Mouse (Mus musculus): ENCODE data around the gene Rab1a. TPM values are rescaled to one million over a fixed set of nuclear protein-coding genes. Genes with fewer than 3 reads are reported as not detected.

Gene Rab1a
- total and polyA plus RNA-seq, 2 experiments, result 50.4 to 93.4 TPM

GRCm38 (mm10) chr11:20232016-20232755 lies 31.0 kb downstream of the Rab1a start:
- TF ChIP-seq CTCF (IDR thresholded peaks at IDR 0.05; ENCODE audit: low read depth, low read length) (no peak), POLR2A (IDR thresholded peaks at IDR 0.05; ENCODE audit: extremely low read depth, insufficient read depth, low read length) (no peak)
- H3K27me3 ChIP-seq (ENCODE audit: control insufficient read depth, insufficient read depth, low read length), result no peaks in the 10 kb centered on the region
- H3K27ac ChIP-seq (replicated peaks; ENCODE audit: insufficient read depth, low read depth, low read length), result peak overlapping the region; percentile 38
- DNase-seq (ENCODE audit: extremely low read depth, low read depth, low spot score), result no peak
- no peak overlapping the region for H3K9ac ChIP-seq (ENCODE audit: low read depth, low read length)
- peaks cover 68% of the 10 kb centered on the region for H3K36me3 ChIP-seq (ENCODE audit: control insufficient read depth, insufficient read depth, low read length)
- WGBS, result 62% methylated on average over 5 of the region's 5 CpGs
- peaks cover 14% of the 10 kb centered on the region for H3K4me1 ChIP-seq (ENCODE audit: control insufficient read depth, insufficient read depth, low read length)
- H3K4me3 ChIP-seq (ENCODE audit: insufficient read depth, low read depth, low read length), result no peak overlapping the region
- H3K79me2 ChIP-seq (ENCODE audit: control insufficient read depth, insufficient read depth, low read length), result no peaks in the 10 kb centered on the region

GRCm38 (mm10) chr11:20234233-20234632 lies 33.0 kb downstream of the Rab1a start:
- Histone ChIP-seq H3K4me1 (ENCODE audit: control insufficient read depth, insufficient read depth, low read length) (peaks cover 13% of the 10 kb centered on the region), H3K27ac (replicated peaks; ENCODE audit: insufficient read depth, low read depth, low read length) (no peak overlapping the region), H3K36me3 (ENCODE audit: control insufficient read depth, insufficient read depth, low read length) (peaks cover 65% of the 10 kb centered on the region), H3K9ac (ENCODE audit: low read depth, low read length) (no peak overlapping the region), H3K27me3 (ENCODE audit: control insufficient read depth, insufficient read depth, low read length) (no peaks in the 10 kb centered on the region), H3K4me3 (ENCODE audit: insufficient read depth, low read depth, low read length) (no peak overlapping the region), H3K79me2 (ENCODE audit: control insufficient read depth, insufficient read depth, low read length) (no peaks in the 10 kb centered on the region)
- no peak for DNase-seq (ENCODE audit: extremely low read depth, low read depth, low spot score)
- 66% methylated on average over 3 of the region's 3 CpGs for WGBS
- TF ChIP-seq CTCF (IDR thresholded peaks at IDR 0.05; ENCODE audit: low read depth, low read length) (no peak), POLR2A (IDR thresholded peaks at IDR 0.05; ENCODE audit: extremely low read depth, insufficient read depth, low read length) (no peak)

- no peak for DNase-seq (ENCODE audit: extremely low read depth, low read depth, low spot score)
- Histone ChIP-seq H3K27ac (replicated peaks; ENCODE audit: insufficient read depth, low read depth, low read length) (no peak overlapping the region), H3K4me3 (ENCODE audit: insufficient read depth, low read depth, low read length) (no peak overlapping the region), H3K36me3 (ENCODE audit: control insufficient read depth, insufficient read depth, low read length) (peaks cover 53% of the 10 kb centered on the region), H3K4me1 (ENCODE audit: control insufficient read depth, insufficient read depth, low read length) (peaks cover 2% of the 10 kb centered on the region; the same call in 1 of the 2 replicates), H3K27me3 (ENCODE audit: control insufficient read depth, insufficient read depth, low read length) (no peaks in the 10 kb centered on the region), H3K9ac (ENCODE audit: low read depth, low read length) (no peak overlapping the region), H3K79me2 (ENCODE audit: control insufficient read depth, insufficient read depth, low read length) (peaks cover 5% of the 10 kb centered on the region; the same call in 1 of the 2 replicates)
- 59% methylated on average over 7 of the region's 7 CpGs for WGBS
- TF ChIP-seq CTCF (IDR thresholded peaks at IDR 0.05; ENCODE audit: low read depth, low read length) (no peak), POLR2A (IDR thresholded peaks at IDR 0.05; ENCODE audit: extremely low read depth, insufficient read depth, low read length) (no peak)
Measured at GRCm38 (mm10) chr11:20237018-20237417, 35.8 kb downstream of the Rab1a start.

DNA sequence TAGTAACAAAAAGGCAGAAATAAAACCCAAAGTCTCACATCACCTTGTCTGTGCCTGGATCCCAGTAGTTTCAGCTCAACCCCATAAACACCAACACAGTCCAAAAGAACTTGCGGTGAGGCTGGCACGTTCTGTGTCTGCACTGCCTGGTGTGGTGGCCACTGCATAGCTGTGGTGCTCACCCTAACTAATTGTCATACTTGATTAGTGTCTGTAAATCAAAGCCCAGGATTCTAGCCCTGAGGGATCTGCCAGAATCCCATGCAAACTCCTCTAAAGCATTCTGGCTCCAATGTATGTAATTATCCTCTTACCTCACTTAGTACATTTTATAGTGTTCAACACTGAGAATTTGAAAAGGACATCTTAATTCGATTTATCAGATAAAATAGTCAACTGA lies 36.7 kb downstream of the Rab1a start:
- WGBS, result 97% methylated on average over 3 of the region's 3 CpGs
- TF ChIP-seq POLR2A (IDR thresholded peaks at IDR 0.05; ENCODE audit: extremely low read depth, insufficient read depth, low read length), result no peak
- no peak for TF ChIP-seq CTCF (IDR thresholded peaks at IDR 0.05; ENCODE audit: low read depth, low read length)
- H3K79me2 ChIP-seq (ENCODE audit: control insufficient read depth, insufficient read depth, low read length), result peaks cover 5% of the 10 kb centered on the region; the same call in 1 of the 2 replicates
- no peak overlapping the region for H3K27ac ChIP-seq (replicated peaks; ENCODE audit: insufficient read depth, low read depth, low read length)
- no peaks in the 10 kb centered on the region for H3K4me1 ChIP-seq (ENCODE audit: control insufficient read depth, insufficient read depth, low read length)
- no peak for DNase-seq (ENCODE audit: extremely low read depth, low read depth, low spot score)
- no peak overlapping the region for H3K4me3 ChIP-seq (ENCODE audit: insufficient read depth, low read depth, low read length)
- H3K27me3 ChIP-seq (ENCODE audit: control insufficient read depth, insufficient read depth, low read length), result no peaks in the 10 kb centered on the region
- no peak overlapping the region for H3K9ac ChIP-seq (ENCODE audit: low read depth, low read length)
- H3K36me3 ChIP-seq (ENCODE audit: control insufficient read depth, insufficient read depth, low read length), result peaks cover 49% of the 10 kb centered on the region

DNA sequence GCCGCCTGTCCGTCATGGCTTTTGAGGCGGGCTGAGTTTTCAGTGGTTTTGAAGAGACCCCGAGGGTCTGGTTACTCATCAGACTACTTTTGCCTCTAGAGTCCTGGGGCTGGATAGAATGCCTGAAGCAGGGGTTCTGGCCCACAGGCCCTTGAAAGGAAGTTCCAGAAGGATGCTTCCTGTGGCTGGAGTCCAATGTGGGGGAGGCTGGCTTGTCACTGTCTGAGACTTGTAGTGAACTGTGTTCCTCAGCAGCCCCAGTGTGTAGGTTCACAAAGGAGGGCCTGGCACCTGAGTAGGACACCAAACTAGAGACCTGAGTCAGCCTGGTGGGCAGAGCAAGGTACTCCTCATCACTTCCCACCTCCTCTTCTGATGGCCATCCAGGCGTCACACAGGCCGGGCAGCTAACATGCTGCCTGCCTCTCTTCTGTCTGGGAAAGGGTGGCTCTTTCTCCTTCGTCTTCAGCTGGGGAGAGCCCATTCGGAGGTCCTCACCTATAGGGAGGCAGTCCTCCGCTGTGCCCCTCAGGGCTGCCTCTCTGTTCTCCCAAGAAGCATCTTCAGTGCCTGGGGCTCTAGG lies 38.1 kb downstream of the Rab1a start:
- Histone ChIP-seq H3K27me3 (ENCODE audit: control insufficient read depth, insufficient read depth, low read length) (no peaks in the 10 kb centered on the region), H3K4me1 (ENCODE audit: control insufficient read depth, insufficient read depth, low read length) (no peaks in the 10 kb centered on the region), H3K79me2 (ENCODE audit: control insufficient read depth, insufficient read depth, low read length) (peaks cover 5% of the 10 kb centered on the region; the same call in 1 of the 2 replicates), H3K27ac (replicated peaks; ENCODE audit: insufficient read depth, low read depth, low read length) (no peak overlapping the region), H3K4me3 (ENCODE audit: insufficient read depth, low read depth, low read length) (no peak overlapping the region), H3K36me3 (ENCODE audit: control insufficient read depth, insufficient read depth, low read length) (peaks cover 41% of the 10 kb centered on the region), H3K9ac (ENCODE audit: low read depth, low read length) (no peak overlapping the region)
- TF ChIP-seq CTCF (IDR thresholded peaks at IDR 0.05; ENCODE audit: low read depth, low read length) (no peak), POLR2A (IDR thresholded peaks at IDR 0.05; ENCODE audit: extremely low read depth, insufficient read depth, low read length) (no peak)
- DNase-seq (ENCODE audit: extremely low read depth, low read depth, low spot score), result no peak
- WGBS, result 88% methylated on average over 9 of the region's 9 CpGs

DNA sequence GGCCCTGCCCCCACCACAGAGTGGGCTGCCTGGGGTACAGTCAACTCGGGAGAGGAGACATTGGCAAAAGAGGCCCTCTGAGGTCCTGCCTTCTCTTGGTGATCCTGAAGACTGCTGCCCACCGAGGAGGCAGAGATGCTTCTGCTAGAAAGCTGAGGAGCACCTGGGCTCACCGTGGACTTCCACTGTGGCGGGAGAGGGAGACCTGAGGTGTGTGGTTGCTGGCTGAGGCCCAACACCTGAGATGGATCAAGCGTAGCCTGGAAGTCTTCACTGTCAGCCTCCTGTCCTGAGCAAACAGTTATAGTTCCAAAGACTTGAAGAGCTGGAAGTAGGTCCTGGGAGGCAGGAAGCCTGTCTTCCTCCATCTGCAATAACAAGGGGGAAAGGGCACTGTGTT lies 39.1 kb downstream of the Rab1a start:
- H3K36me3 ChIP-seq (ENCODE audit: control insufficient read depth, insufficient read depth, low read length), result peaks cover 31% of the 10 kb centered on the region
- WGBS, result 74% methylated on average over 5 of the region's 5 CpGs
- no peaks in the 10 kb centered on the region for H3K27me3 ChIP-seq (ENCODE audit: control insufficient read depth, insufficient read depth, low read length)
- H3K4me1 ChIP-seq (ENCODE audit: control insufficient read depth, insufficient read depth, low read length), result no peaks in the 10 kb centered on the region
- no peak for DNase-seq (ENCODE audit: extremely low read depth, low read depth, low spot score)
- no peak overlapping the region for H3K9ac ChIP-seq (ENCODE audit: low read depth, low read length)
- peaks cover 8% of the 10 kb centered on the region; the same call in 1 of the 2 replicates for H3K79me2 ChIP-seq (ENCODE audit: control insufficient read depth, insufficient read depth, low read length)
- no peak overlapping the region for H3K4me3 ChIP-seq (ENCODE audit: insufficient read depth, low read depth, low read length)
- TF ChIP-seq POLR2A (IDR thresholded peaks at IDR 0.05; ENCODE audit: extremely low read depth, insufficient read depth, low read length) (no peak), CTCF (IDR thresholded peaks at IDR 0.05; ENCODE audit: low read depth, low read length) (no peak)
- H3K27ac ChIP-seq (replicated peaks; ENCODE audit: insufficient read depth, low read depth, low read length), result no peak overlapping the region

Measured in liver, adult 2 months (tissue).